Mouse (Mus musculus): ENCODE measurements around the gene Scfd2. TPM values are rescaled to one million over a fixed set of nuclear protein-coding genes. Genes with fewer than 3 reads are reported as not detected.

Gene Scfd2
- polyA plus RNA-seq, 1 experiment = 14.9 TPM

DNA sequence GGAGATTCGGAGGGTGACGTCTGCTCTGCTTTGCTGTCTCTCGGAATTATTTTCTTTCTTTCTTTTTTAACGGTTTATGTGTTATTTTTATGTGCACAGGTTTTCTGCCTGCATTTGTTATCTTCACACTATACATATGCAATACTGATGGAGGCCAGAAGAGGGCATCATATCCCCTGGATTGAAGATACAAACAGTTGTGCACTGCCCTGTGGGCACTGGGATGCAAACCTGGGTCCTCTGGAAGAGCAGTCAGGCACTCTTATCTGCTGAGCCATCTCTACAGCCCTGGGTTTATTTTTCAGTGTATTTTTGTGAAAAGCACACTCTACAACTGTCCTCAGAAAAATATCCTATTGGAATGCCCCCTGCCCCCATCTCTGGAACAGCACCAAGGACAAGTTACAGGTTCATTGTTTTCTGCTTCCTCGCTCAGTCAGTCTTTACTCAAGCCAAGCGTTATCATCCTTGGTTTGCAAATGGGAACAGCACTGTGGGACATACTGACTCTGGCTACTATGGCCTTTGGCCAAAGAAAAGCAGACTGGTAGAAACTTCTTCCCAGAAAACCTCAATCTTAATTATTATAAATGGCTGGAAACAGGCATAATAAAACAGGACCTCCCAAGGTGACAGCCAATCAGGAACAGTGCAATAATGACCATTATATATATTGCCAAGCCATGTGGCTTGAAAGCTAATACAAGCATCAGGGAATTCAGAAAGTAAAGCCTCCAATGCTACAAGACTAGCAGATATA lies 75.9 kb downstream of the Scfd2 start:
- TF ChIP-seq CTCF (IDR thresholded peaks at IDR 0.05; ENCODE audit: control insufficient read depth, insufficient read depth, insufficient replicate concordance, low read depth, low read length) (peak; percentile 32; the same call in 1 of the 2 replicates), POLR2A (IDR thresholded peaks at IDR 0.05; ENCODE audit: control insufficient read depth, low read depth, low read length) (no peak)

DNA sequence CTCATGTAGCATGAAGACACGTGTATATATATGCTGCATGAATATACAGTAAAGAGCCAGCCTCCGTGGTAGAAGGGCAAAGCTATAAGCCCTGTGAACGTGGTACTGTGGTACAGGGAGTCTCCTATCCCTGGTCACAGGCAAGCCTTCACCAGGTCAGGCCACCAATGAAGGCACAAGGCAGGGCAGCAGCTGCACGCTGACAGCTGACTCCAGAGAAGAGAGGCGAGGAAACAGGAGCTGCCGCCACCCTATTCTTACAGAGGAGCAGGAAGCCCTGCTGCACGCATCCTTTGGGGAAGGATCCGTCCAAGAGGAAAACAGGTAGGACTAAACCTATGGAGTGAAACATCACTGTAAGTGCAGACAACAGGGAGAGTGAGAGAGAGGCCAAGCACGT lies 76.5 kb downstream of the Scfd2 start:
- H3K27me3 ChIP-seq (ENCODE audit: control insufficient read depth, insufficient read depth, low read length) = no peaks in the 10 kb centered on the region
- no peaks in the 10 kb centered on the region for H3K4me1 ChIP-seq (ENCODE audit: control insufficient read depth, insufficient read depth, low read length)
- TF ChIP-seq CTCF (IDR thresholded peaks at IDR 0.05; ENCODE audit: control insufficient read depth, insufficient read depth, insufficient replicate concordance, low read depth, low read length) (no peak), POLR2A (IDR thresholded peaks at IDR 0.05; ENCODE audit: control insufficient read depth, low read depth, low read length) (no peak)

More for the DNA sequence above, 75.9 kb downstream of the Scfd2 start:
- Histone ChIP-seq H3K4me1 (ENCODE audit: control insufficient read depth, insufficient read depth, low read length) (no peaks in the 10 kb centered on the region), H3K27ac (ENCODE audit: control insufficient read depth, insufficient read depth, low read depth, low read length) (no peak overlapping the region), H3K4me3 (ENCODE audit: control insufficient read depth, low read depth, low read length) (no peak overlapping the region), H3K27me3 (ENCODE audit: control insufficient read depth, insufficient read depth, low read length) (no peaks in the 10 kb centered on the region), H3K36me3 (ENCODE audit: control insufficient read depth, insufficient read depth, low read length) (no peaks in the 10 kb centered on the region)

DNA sequence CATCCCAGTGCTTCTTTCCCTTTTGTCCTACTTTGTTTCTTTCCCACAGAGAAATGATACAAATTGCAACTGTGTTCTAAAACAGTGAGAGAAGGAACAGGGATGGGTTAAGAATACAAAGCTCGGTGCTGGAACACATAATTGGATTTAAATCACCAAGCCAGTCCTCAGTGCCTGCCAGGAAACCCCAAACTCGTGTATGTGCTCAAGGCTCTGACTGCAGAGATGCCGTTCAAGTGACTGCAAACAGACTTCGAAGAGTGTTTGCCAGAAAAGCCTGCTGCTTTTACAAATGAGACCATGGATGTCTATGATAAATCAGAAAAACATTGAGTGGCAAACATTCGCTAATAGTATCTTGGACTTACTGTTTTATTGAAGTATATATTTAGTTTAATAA lies 80.6 kb downstream of the Scfd2 start:
- Histone ChIP-seq H3K36me3 (ENCODE audit: control insufficient read depth, insufficient read depth, low read length) (no peaks in the 10 kb centered on the region), H3K4me1 (ENCODE audit: control insufficient read depth, insufficient read depth, low read length) (no peaks in the 10 kb centered on the region), H3K27me3 (ENCODE audit: control insufficient read depth, insufficient read depth, low read length) (no peaks in the 10 kb centered on the region), H3K27ac (ENCODE audit: control insufficient read depth, insufficient read depth, low read depth, low read length) (no peak overlapping the region), H3K4me3 (ENCODE audit: control insufficient read depth, low read depth, low read length) (no peak overlapping the region)
- TF ChIP-seq CTCF (IDR thresholded peaks at IDR 0.05; ENCODE audit: control insufficient read depth, insufficient read depth, insufficient replicate concordance, low read depth, low read length) (no peak), POLR2A (IDR thresholded peaks at IDR 0.05; ENCODE audit: control insufficient read depth, low read depth, low read length) (no peak)

More for the DNA sequence above, 76.5 kb downstream of the Scfd2 start:
- no peak overlapping the region for H3K27ac ChIP-seq (ENCODE audit: control insufficient read depth, insufficient read depth, low read depth, low read length)
- H3K36me3 ChIP-seq (ENCODE audit: control insufficient read depth, insufficient read depth, low read length) = no peaks in the 10 kb centered on the region
- no peak overlapping the region for H3K4me3 ChIP-seq (ENCODE audit: control insufficient read depth, low read depth, low read length)

GRCm38 (mm10) chr5:74447517-74448334 lies 83.8 kb downstream of the Scfd2 start:
- TF ChIP-seq CTCF (IDR thresholded peaks at IDR 0.05; ENCODE audit: control insufficient read depth, insufficient read depth, insufficient replicate concordance, low read depth, low read length) (no peak), POLR2A (IDR thresholded peaks at IDR 0.05; ENCODE audit: control insufficient read depth, low read depth, low read length) (no peak)
- Histone ChIP-seq H3K27me3 (ENCODE audit: control insufficient read depth, insufficient read depth, low read length) (no peaks in the 10 kb centered on the region), H3K36me3 (ENCODE audit: control insufficient read depth, insufficient read depth, low read length) (no peaks in the 10 kb centered on the region), H3K27ac (ENCODE audit: control insufficient read depth, insufficient read depth, low read depth, low read length) (no peak overlapping the region), H3K4me1 (ENCODE audit: control insufficient read depth, insufficient read depth, low read length) (no peaks in the 10 kb centered on the region), H3K4me3 (ENCODE audit: control insufficient read depth, low read depth, low read length) (no peak overlapping the region)

DNA sequence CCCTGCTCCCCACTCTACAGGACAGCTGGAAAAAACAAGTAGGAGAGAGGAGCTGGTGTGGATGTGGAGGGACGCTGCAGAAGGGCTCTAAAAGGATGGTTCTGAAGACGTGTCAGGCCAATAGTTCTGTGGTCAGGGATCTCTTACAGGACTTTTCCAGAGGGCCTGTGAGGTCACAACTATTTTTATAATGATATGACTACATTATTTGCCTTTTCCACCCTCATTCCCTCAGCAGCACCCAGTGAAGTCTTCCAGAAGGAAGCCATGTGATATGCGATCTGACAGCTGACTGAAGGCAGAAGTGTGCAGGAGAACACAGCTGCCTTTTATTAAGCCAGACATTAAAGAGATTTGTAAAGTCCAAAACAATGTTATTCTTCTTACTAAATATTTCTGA lies 85.7 kb downstream of the Scfd2 start:
- Histone ChIP-seq H3K36me3 (ENCODE audit: control insufficient read depth, insufficient read depth, low read length) (no peaks in the 10 kb centered on the region), H3K27me3 (ENCODE audit: control insufficient read depth, insufficient read depth, low read length) (no peaks in the 10 kb centered on the region), H3K4me1 (ENCODE audit: control insufficient read depth, insufficient read depth, low read length) (no peaks in the 10 kb centered on the region), H3K4me3 (ENCODE audit: control insufficient read depth, low read depth, low read length) (no peak overlapping the region), H3K27ac (ENCODE audit: control insufficient read depth, insufficient read depth, low read depth, low read length) (no peak overlapping the region)
- TF ChIP-seq POLR2A (IDR thresholded peaks at IDR 0.05; ENCODE audit: control insufficient read depth, low read depth, low read length) (no peak), CTCF (IDR thresholded peaks at IDR 0.05; ENCODE audit: control insufficient read depth, insufficient read depth, insufficient replicate concordance, low read depth, low read length) (no peak)

GRCm38 (mm10) chr5:74438353-74438752 lies 93.2 kb downstream of the Scfd2 start:
- H3K4me3 ChIP-seq (ENCODE audit: control insufficient read depth, low read depth, low read length) = no peak overlapping the region
- H3K4me1 ChIP-seq (ENCODE audit: control insufficient read depth, insufficient read depth, low read length) = no peaks in the 10 kb centered on the region
- H3K27ac ChIP-seq (ENCODE audit: control insufficient read depth, insufficient read depth, low read depth, low read length) = no peak overlapping the region
- H3K36me3 ChIP-seq (ENCODE audit: control insufficient read depth, insufficient read depth, low read length) = no peaks in the 10 kb centered on the region
- H3K27me3 ChIP-seq (ENCODE audit: control insufficient read depth, insufficient read depth, low read length) = no peaks in the 10 kb centered on the region
- TF ChIP-seq CTCF (IDR thresholded peaks at IDR 0.05; ENCODE audit: control insufficient read depth, insufficient read depth, insufficient replicate concordance, low read depth, low read length) = no peak
- no peak for TF ChIP-seq POLR2A (IDR thresholded peaks at IDR 0.05; ENCODE audit: control insufficient read depth, low read depth, low read length)

DNA sequence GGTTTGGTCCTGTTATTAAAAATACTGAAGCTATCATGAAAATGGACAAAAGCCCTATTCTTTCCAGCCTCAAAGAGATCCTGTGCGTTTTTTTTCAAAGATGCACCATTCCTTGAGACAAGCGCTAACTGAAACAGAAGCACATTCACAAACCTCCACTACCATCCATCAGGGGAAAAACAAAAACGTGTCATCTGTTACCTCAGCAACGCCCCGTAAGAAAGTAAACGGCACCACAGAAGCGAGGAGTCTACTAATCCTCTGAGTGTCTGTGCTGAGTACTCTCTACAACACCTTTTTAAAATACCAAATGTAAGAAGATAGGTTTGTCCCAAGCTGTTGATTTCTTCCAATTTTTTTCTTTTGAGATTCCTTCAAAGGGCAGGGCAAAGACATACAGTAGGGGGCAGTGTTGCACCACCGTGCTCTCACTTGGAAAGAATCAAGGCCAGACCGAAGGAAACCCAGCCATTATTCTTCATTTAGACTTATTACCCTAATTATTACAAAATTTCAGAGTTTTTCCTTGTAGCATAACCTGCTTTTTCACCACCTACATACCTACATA lies 97.9 kb downstream of the Scfd2 start:
- no peaks in the 10 kb centered on the region for H3K4me1 ChIP-seq (ENCODE audit: control insufficient read depth, insufficient read depth, low read length)
- H3K27ac ChIP-seq (ENCODE audit: control insufficient read depth, insufficient read depth, low read depth, low read length) = no peak overlapping the region
- H3K4me3 ChIP-seq (ENCODE audit: control insufficient read depth, low read depth, low read length) = no peak overlapping the region
- H3K27me3 ChIP-seq (ENCODE audit: control insufficient read depth, insufficient read depth, low read length) = no peaks in the 10 kb centered on the region
- no peaks in the 10 kb centered on the region for H3K36me3 ChIP-seq (ENCODE audit: control insufficient read depth, insufficient read depth, low read length)
- TF ChIP-seq CTCF (IDR thresholded peaks at IDR 0.05; ENCODE audit: control insufficient read depth, insufficient read depth, insufficient replicate concordance, low read depth, low read length) (0 out of 2 replicates have a peak, but pooled peaks have one; percentile 17), POLR2A (IDR thresholded peaks at IDR 0.05; ENCODE audit: control insufficient read depth, low read depth, low read length) (no peak)

All from testis, adult 2 months (tissue).